Mouse (Mus musculus): ENCODE measurements around the gene Rrbp1.

Gene Rrbp1

DNA sequence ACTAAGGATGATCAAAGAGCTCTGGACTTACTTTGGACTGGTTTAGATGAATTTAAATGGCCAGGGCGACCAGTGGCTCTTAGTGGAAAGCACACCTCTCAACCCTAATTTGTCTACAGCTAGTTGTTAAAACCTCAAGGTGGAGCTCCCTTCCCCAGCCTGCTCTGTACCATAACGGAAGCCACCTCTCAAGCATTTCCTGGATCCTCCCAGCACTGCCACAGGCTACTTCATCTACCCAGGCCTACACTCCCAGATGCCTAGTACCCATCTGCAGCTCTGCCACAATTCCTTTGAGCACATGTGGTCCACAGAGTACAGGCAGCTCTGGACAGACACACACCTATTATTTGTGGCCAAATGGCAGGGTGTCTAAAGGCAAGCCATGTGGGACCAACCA lies 27.6 kb downstream of the Rrbp1 start:
- TF ChIP-seq GATA4 (IDR thresholded peaks at IDR 0.05; ENCODE audit: insufficient replicate concordance, low read length): no peak

DNA sequence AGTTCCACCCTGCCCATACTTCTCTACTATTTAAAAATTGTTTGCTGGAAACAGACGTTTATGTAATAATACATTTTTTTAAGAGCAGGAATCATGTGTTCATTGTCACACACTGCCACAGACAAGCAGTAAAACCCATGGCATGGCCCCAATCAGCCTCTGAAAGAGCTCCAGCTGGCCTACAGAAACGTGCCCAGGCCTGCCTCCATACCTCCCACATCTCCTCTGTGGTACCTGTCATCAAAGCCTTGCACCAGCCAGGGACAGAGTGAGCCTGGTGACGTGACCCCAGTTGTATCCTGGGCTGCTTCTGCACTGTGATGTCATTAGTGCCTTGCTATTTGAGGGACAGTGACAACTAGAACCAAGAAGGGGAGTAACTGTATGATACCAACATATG lies 28.2 kb downstream of the Rrbp1 start:
- no peak for TF ChIP-seq GATA4 (IDR thresholded peaks at IDR 0.05; ENCODE audit: insufficient replicate concordance, low read length)

DNA sequence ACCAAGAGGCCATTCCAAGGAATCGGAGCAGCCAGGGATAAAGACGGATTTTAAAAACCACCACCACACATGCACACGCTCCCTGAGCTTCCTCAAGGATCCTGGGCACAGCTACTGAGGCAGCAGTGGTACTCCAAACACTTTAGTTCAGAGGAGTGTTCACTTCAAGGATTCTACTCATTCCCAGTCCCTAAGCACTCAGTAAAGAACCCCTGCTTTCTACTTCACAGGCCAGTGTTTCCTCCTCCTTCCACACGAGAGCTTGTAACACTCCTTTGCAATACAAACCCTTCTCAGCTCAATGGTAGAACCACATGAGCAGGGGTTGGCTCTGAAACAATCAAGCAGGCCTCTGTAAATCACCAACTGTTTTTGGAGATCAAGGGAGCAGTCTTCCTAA lies 28.9 kb downstream of the Rrbp1 start:
- TF ChIP-seq GATA4 (IDR thresholded peaks at IDR 0.05; ENCODE audit: insufficient replicate concordance, low read length): no peak

DNA sequence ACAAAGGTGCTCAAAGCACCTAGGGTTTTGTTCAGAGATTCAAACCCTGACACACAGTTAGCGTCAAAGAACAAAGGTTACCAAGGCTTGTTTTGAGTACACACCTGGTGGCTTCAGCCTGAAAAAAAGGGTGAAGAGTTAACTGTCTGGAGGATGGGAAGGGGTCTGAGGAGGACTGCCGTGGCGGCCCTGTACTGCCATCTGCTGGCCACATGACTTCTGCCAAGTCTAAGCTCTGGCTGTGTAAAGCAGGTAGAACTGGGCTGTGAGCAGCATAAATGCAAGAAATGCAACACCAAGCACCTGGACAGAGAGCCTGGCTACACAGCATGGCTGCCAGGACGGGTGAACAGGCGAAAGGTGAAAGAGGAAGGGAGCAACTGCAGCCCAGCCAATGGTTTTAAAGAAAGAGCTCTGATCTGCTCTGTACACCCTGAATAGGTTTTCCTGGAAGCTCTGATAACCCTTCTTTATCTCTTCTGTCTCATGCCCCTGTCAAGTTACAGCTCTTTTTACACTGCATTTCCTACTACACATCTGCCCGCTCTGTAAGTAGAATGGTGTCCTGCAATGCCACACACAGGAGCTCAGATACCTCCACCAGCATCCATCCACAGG lies 30.2 kb downstream of the Rrbp1 start:
- TF ChIP-seq GATA4 (IDR thresholded peaks at IDR 0.05; ENCODE audit: insufficient replicate concordance, low read length): no peak

DNA sequence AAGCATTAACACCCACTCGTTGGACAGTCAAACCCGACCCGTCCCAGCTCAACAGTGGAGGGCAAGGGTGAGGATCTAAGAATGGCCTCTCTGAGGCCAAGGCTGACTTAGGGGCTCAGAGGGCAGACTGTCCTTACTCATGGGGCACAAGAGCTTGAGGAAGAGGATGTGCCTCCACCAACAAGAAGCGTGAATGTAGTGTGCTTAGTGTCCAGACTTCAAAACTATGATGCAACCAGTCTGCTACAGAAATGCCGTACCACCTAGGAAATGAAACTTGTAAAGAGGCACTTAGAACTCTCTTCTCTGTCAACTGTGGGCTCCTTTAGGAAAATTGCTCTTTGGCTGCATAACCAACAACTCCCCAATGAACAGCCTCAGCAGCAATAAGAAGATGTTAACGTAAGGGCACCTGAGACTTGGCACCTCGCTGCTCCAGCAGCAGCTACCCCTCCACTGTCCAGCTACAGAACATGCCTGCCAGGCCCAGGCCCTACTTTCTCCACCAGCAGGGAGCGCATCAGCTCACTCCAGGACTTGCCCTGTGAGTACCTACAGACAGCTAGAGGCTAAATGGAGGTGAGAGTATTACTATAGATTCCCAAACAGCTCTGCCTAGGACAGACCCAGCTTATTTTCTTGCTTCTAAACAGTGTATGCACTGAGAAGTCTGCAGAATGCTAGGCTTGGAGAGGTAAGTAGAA lies 32.5 kb downstream of the Rrbp1 start:
- TF ChIP-seq GATA4 (IDR thresholded peaks at IDR 0.05; ENCODE audit: insufficient replicate concordance, low read length): no peak

DNA sequence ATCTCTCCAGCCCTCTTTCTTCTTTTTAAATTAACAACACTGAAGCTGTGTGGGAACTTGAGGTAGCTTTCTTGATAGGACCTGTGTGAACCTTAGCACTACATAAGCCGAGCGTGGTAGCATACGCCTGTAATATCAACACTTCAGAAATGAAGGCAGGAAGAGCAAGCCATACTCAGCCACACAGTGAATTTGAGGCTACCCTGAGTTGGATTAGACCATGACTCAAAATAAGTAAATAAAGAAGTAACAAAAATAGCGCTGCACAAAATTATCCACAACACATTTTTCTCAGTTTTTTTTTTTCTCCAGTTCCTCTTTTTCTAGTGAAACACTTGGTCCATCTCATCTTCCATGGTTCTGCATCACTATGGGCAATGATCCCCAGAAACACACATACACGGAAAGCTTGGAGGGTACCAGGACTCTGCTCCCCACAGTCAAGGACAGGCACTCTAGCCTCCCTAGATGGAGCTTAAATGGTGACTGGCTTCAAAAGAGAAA lies 35.9 kb downstream of the Rrbp1 start:
- TF ChIP-seq GATA4 (IDR thresholded peaks at IDR 0.05; ENCODE audit: insufficient replicate concordance, low read length): no peak

DNA sequence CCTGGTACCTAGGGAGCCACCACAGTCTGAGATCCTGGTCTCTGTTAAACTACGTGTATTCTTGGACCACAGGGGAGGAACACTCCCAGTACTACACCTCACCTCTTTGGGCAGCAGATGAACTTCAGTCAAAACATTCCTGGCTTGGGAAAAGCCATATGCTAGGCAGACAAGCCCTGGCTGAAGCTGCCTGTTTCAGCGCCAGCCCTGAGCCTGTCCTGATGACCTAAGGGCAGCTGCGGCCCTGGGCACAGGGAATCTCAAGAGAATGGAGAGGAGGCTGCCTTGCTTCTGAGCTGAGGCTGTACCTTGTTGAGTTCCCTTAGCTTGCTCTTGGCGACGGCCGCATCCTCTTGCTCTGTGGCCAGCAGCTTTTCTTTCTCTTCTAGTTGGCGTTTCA lies 37.9 kb downstream of the Rrbp1 start:
- no peak for TF ChIP-seq GATA4 (IDR thresholded peaks at IDR 0.05; ENCODE audit: insufficient replicate concordance, low read length)

DNA sequence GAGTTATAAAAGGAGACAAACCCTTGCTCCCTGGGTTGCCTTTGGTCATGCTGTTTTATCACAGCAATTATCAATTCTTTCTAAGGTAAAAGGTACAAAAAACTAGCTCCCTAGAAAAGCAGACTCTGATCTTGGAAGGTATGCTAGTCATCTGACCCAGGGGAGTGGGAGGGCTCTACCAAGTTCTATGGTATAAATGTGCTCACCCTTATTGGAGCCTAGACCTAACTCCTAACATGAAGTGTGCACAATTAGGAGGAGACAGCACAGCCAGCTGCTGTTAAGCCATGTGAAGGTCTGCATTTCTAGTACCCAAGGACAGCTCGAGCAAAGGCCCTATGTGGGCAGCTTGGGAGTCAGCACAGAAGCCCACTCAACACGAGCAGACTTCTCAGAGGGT lies 39.2 kb downstream of the Rrbp1 start:
- TF ChIP-seq GATA4 (IDR thresholded peaks at IDR 0.05; ENCODE audit: insufficient replicate concordance, low read length): no peak

DNA sequence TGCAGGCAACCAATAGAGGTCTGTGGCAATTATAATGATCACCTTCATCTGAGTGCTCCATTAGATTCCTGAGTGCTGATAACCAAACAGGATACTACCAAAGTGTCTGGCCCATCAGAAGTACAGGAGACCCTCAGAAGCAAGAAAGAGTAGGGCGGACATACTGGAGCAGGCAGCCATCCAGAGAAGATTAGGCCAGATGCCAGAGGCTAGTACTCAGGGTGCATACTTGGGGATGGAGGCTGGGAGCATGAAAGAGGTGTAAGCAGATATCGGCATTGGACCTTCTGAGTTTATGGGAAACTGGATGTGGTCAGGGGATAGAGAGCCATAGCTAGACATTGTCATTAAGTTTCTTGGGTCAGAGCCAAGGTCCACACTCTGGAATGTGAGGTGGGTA lies 40.2 kb downstream of the Rrbp1 start:
- TF ChIP-seq GATA4 (IDR thresholded peaks at IDR 0.05; ENCODE audit: insufficient replicate concordance, low read length): no peak

DNA sequence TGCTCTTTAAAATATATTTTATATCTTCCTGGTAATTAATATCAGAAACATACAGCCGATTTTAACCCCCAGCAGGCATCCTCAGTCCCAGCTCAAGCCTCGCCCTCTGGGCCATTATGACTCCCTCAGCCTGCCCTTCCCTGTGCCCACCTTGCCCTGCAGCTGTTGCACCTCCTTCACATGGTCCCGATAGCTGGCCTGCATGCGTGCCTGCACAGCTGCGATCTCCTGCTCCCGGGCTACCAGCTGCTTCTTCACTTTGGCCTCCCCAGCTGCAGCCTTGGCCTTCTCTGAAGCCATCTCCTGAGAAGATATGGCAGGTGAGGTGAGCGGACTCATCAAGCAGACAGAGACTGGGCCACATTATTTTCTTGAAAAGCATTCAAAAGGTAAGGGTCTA lies 41.8 kb downstream of the Rrbp1 start:
- no peak for TF ChIP-seq GATA4 (IDR thresholded peaks at IDR 0.05; ENCODE audit: insufficient replicate concordance, low read length)

DNA sequence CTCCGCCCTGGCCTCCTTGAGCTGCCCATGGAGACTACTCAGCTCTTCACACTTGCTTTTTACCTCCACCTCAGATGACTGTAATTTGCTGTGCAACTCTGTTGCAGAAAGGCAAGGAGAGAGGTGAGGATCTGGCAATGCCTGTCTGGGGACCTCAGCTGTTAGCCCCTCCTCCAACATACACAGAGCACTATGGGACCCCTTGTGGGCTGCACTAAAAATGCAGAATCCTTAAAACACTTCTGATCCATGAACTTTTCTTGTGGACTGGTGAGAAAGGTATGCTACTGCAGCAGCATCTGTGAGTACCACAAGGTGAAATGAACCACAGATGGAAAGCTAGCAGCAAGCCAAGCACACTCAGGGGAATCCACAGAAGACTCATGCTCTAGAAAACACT lies 47.7 kb downstream of the Rrbp1 start:
- no peak for TF ChIP-seq GATA4 (IDR thresholded peaks at IDR 0.05; ENCODE audit: insufficient replicate concordance, low read length)

DNA sequence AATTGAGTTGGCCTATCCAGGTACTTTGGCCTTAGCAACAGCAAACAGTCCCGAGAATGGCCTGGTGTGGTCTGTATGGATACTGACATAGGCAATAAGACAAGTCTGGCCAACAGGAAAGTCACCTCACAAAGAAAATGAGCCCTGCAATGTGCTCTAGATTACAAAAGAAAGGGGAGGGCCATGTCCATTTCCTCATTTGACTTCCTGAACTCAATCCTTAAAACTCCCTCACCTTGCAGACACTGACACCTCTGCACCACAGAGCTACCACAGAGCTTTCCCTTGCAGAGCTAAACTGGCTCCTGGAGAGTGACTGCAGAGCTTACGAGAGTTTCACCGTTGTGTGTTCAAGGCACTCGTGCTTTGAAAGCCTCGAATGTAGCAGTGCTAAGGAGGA lies 48.9 kb downstream of the Rrbp1 start:
- no peak for TF ChIP-seq GATA4 (IDR thresholded peaks at IDR 0.05; ENCODE audit: insufficient replicate concordance, low read length)

DNA sequence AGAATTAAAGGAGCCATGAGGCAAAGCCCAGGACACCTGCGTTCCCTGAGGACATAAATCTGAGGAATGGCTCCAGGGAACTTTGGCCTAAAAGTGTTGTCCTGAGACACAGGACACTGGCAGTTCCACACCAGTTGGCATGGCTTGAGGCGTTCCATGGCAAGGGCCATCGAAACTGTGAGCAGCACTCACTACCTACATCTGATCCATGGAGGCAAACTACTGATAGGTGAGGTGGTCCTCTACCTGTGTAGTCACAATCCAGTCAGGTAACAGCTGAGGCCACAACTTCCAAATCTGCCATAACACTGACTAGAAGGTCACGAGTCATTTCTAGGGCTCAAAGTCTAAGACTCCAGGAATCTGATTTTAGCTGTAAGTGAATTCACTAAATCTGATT lies 55.3 kb downstream of the Rrbp1 start:
- TF ChIP-seq GATA4 (IDR thresholded peaks at IDR 0.05; ENCODE audit: insufficient replicate concordance, low read length): no peak

DNA sequence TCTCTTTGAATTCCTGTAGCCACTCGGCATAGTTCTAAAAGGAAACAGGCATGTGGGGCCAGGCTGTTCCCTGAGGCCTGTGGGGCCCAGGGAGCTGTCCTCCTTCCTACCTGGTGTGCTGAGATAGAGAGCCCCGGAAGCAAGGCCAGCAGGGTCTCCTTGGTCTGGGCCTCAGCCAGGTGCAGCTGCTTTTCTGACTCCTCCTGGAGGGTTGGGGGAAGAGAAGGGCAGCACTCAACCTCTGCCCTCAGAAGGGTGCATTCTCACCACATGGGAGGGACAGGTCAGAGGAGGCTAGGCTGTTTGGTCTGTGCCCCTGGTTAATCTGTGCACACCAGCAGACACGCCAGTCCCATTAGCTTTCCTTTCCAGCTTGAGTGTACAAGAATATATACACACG lies 56.1 kb downstream of the Rrbp1 start:
- TF ChIP-seq GATA4 (IDR thresholded peaks at IDR 0.05; ENCODE audit: insufficient replicate concordance, low read length): no peak

DNA sequence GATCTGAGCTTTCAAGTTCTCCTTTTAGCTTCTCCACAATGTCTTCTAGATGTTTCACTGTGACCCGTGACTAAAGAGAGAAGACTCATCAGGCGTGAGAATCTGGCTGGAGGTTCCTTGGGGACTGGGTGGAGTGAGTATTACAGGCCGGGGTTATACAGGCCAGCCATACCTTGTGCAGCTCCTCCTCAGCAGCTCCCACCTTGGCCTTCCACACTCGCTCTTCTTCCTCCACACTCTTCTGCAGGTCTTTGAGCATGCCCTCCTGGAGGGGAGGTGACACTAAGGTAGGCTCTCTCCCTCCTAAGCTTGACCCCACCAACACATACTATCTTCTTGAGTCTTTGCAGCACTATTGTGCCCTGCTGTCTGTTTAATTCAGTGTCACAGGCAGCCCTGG lies 57.1 kb downstream of the Rrbp1 start:
- TF ChIP-seq GATA4 (IDR thresholded peaks at IDR 0.05; ENCODE audit: insufficient replicate concordance, low read length): no peak

DNA sequence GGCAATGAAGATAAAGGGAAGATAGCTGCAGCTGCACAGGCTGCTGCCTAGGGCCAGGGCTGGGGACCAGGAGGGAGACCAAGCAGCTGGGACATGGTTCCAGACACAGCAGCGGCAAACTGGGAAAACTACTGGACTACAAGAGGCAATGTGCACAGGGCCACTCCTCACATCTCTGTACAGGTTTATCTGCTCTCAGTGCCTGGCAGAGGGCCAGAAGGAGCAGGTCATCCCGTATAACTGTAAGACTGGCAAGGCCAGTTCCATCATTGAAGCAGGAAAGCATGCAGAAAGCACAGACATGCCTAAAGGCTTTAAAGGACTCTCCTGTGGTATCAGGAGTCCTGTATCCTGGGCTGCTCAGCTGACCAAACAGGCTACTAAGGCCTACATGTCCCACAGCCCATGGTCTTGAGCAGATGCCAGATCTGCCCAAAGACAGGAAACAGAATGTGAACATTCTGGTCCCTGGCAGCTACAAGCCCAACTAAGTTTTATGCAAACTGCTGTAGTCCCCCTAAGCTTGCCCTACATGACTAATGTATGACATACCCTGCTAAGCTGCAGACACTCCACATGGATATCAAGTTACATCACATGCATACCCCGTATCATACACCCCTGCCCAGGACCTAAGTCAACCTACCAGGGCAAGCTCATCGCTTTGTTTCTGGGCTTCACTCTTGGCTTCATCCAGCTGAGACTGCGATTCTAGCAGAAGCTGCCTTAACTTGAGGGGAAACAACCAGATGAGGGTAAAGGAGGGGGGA lies 59.3 kb downstream of the Rrbp1 start:
- no peak for TF ChIP-seq GATA4 (IDR thresholded peaks at IDR 0.05; ENCODE audit: insufficient replicate concordance, low read length)

All from liver, adult (tissue).